Mouse (Mus musculus) heart, postnatal 14 days (tissue): ENCODE measurements around the gene Gm10553. TPM values are rescaled to one million over a fixed set of nuclear protein-coding genes. Genes with fewer than 3 reads are reported as not detected.

Source experiments
- total RNA-seq, 2 experiments: library from RNA; stranded (reverse); gene quantifications; 2 replicates each; pipeline ENCODE4 v1.2.3; 2021

The Gm10553 gene
- total RNA-seq, 2 experiments from 2014 or later = not detected

Other genes with a start within 250 kb of the Gm10553 start
- gene Slc16a14, start 165.0 kb upstream of the Gm10553 start, total RNA-seq = under 1 TPM; 0.38 to 0.51 TPM
- under 1 TPM; 0.45 to 0.51 TPM for gene A530032D15Rik, start 9.7 kb downstream of the Gm10553 start, total RNA-seq
- 1 to 10 TPM in 1 of 2 experiments, under 1 TPM in 1; 0.50 to 1.7 TPM for gene C130026I21Rik, start 170.4 kb downstream of the Gm10553 start, total RNA-seq